14 mouse cellular contexts compared by ENCODE assay signal in the genomic region with DNA sequence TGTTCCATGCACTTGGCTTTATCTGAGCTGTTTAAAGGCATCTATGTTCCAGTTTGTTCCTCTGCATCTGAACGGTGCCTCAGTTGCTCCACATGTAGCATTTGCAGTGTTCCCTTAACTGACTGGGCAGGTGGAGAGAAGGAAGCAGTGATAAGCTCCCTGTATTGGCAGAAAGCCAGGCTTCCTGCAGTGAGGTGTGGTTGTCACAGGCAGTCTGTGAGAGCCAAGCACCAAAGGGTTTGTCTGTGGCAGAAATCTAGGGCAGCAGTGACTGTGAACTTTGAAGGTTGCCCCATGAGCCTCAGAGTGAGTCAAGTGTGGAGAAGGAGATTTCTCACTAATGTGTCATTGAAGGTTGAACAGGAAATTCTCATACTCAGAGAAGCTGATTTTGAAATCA. TPM values are rescaled to one million over a fixed set of nuclear protein-coding genes. Genes with fewer than 3 reads are reported as not detected.
A peak's percentile ranks its signal among the peaks of the same experiment; 100 is the strongest.
DNase-seq lines count a peak whose midpoint lies in the region; ATAC-seq and TF ChIP-seq lines count a peak whose summit lies in the region.
"Had no signal": no experiment of that assay in that cellular context is flagged by ENCODE, and none has a peak within 500 bp of the region (broad histone marks: within the 10 kb centered on the region; RNA-seq: fewer than 3 reads in every experiment).

No protein-coding gene starts in this region.

- no peak overlapping the region for H3K4me3 ChIP-seq in lung, embryonic 14.5 days (ENCODE audit: low read depth, low read length)
- H3K4me3 ChIP-seq: forebrain, embryonic 10.5 days; hindbrain, embryonic 13.5 days had no signal

- no peak for TF ChIP-seq CTCF in lung, embryonic 14.5 days (IDR thresholded peaks at IDR 0.05; ENCODE audit: low read depth)

- peak; percentile 52 to 69 for DNase-seq in adrenal gland, adult (ENCODE audit: inconsistent age in 2 of 2, low spot score in 1 of 2)
- no peak for DNase-seq in adrenal gland, postnatal 4 days (ENCODE audit: low spot score in 2 of 2)
- peak; percentile 3 for DNase-seq in lung, embryonic 14.5 days
- no peak for DNase-seq in lung, postnatal 4 days
- DNase-seq in adrenal gland, postnatal 10 days = peak; percentile 4
- no peak for DNase-seq in ovary, adult 18-20 months (ENCODE audit: low spot score)
- DNase-seq: cerebellum, postnatal 36 days; lung, postnatal 14 days had no signal

- WGBS in lung, embryonic 14.5 days = 56% methylated on average over 1 of the region's 1 CpGs

- no peaks in the 10 kb centered on the region for H3K27me3 ChIP-seq in lung, embryonic 14.5 days (ENCODE audit: insufficient read depth, low read length)
- H3K27me3 ChIP-seq: hindbrain, embryonic 13.5 days had no signal

- no peaks in the 10 kb centered on the region for H3K36me3 ChIP-seq in lung, embryonic 14.5 days (ENCODE audit: insufficient read depth)
- H3K36me3 ChIP-seq: forebrain, embryonic 10.5 days; hindbrain, embryonic 13.5 days had no signal

- ATAC-seq in lung, embryonic 14.5 days (ENCODE audit: insufficient read depth) = no peak
- ATAC-seq in neutrophil, adult 5-6 weeks (ENCODE audit: extremely low read depth, insufficient number of reproducible peaks, low FRiP score, poor library complexity, severe bottlenecking) = 0 out of 2 replicates have a peak, but pooled peaks have one; percentile 30
- no peak for ATAC-seq in inflammation-experienced regulatory T-cells, adult 6 months

- no peak overlapping the region for H3K9ac ChIP-seq in lung, embryonic 14.5 days
- H3K9ac ChIP-seq: hindbrain, embryonic 13.5 days had no signal

- no peak overlapping the region for H3K4me2 ChIP-seq in lung, embryonic 14.5 days
- H3K4me2 ChIP-seq: hindbrain, embryonic 13.5 days had no signal

- no peaks in the 10 kb centered on the region for H3K4me1 ChIP-seq in lung, embryonic 14.5 days (ENCODE audit: insufficient read depth)
- H3K4me1 ChIP-seq: forebrain, embryonic 10.5 days; hindbrain, embryonic 13.5 days had no signal

- no peaks in the 10 kb centered on the region for H3K9me3 ChIP-seq in lung, embryonic 14.5 days (ENCODE audit: low read depth, low read length)
- H3K9me3 ChIP-seq: forebrain, embryonic 10.5 days; hindbrain, embryonic 13.5 days had no signal

- no peak overlapping the region for H3K27ac ChIP-seq in lung, embryonic 14.5 days (ENCODE audit: low read depth)
- H3K27ac ChIP-seq: forebrain, embryonic 10.5 days; hindbrain, embryonic 13.5 days had no signal

RNA-seq across cellular contexts. Expression of gene Klrc1, which starts 1.6 kb away (rescaled TPM):
- total RNA-seq in adrenal gland, postnatal 4 days (2021) = under 1 TPM in 1 of 2 experiments, not detected in 1; 0.14 TPM
- 0.12 TPM in 1 of 2 replicates, not detected in the other for polyA plus RNA-seq in lung, embryonic 14.5 days (2014; fragmentation: Nextera tagmentation; extraction: Ambion mirVana)
- under 1 TPM in 1 of 2 experiments, not detected in 1; 0.48 TPM for total RNA-seq in adrenal gland, postnatal 10 days (2021)
- total RNA-seq in neutrophil, adult 5-6 weeks (2017) = 1.2 and 2.8 TPM in 2 replicates
- 1 to 10 TPM in 1 of 3 experiments, not detected in 2; 4.8 TPM for polyA plus RNA-seq in inflammation-experienced regulatory T-cells, adult 6 months (2017; shearing (Covaris generic))
- polyA plus RNA-seq: forebrain, embryonic 10.5 days; hindbrain, embryonic 13.5 days; neural tube, embryonic 11.5 days had no signal

RNA-seq across cellular contexts. Expression of gene Klrc2, which starts 19.9 kb away (rescaled TPM):
- total RNA-seq in adrenal gland, postnatal 4 days (2021) = not detected
- polyA plus RNA-seq in lung, embryonic 14.5 days (2014; fragmentation: Nextera tagmentation; extraction: Ambion mirVana) = not detected in 2 replicates
- total RNA-seq in adrenal gland, postnatal 10 days (2021) = not detected
- 2.1 and 3.3 TPM in 2 replicates for total RNA-seq in neutrophil, adult 5-6 weeks (2017)
- under 1 TPM in 1 of 3 experiments, not detected in 2; 0.39 TPM for polyA plus RNA-seq in inflammation-experienced regulatory T-cells, adult 6 months (2017; shearing (Covaris generic))
- total RNA-seq: granulocyte monocyte progenitor cell, adult 5-6 weeks had no signal
- polyA plus RNA-seq: forebrain, embryonic 10.5 days; hindbrain, embryonic 13.5 days; neural tube, embryonic 11.5 days had no signal

RNA-seq across cellular contexts. Expression of gene Klri1, which starts 36.6 kb away (rescaled TPM):
- not detected for total RNA-seq in adrenal gland, postnatal 4 days (2021)
- not detected in 2 replicates for polyA plus RNA-seq in lung, embryonic 14.5 days (2014; fragmentation: Nextera tagmentation; extraction: Ambion mirVana)
- under 1 TPM in 1 of 2 experiments, not detected in 1; 0.36 TPM for total RNA-seq in adrenal gland, postnatal 10 days (2021)
- total RNA-seq in neutrophil, adult 5-6 weeks (2017) = not detected in 2 replicates
- under 1 TPM in 1 of 3 experiments, not detected in 2; 0.73 TPM for polyA plus RNA-seq in inflammation-experienced regulatory T-cells, adult 6 months (2017; shearing (Covaris generic))
- total RNA-seq: granulocyte monocyte progenitor cell, adult 5-6 weeks had no signal
- polyA plus RNA-seq: forebrain, embryonic 10.5 days; hindbrain, embryonic 13.5 days; neural tube, embryonic 11.5 days had no signal

RNA-seq across cellular contexts. Expression of gene Klrc3, which starts 37.2 kb away (rescaled TPM):
- total RNA-seq in adrenal gland, postnatal 4 days (2021) = not detected
- polyA plus RNA-seq in lung, embryonic 14.5 days (2014; fragmentation: Nextera tagmentation; extraction: Ambion mirVana) = not detected in 2 replicates
- not detected for total RNA-seq in adrenal gland, postnatal 10 days (2021)
- total RNA-seq in neutrophil, adult 5-6 weeks (2017) = not detected in 2 replicates
- not detected for polyA plus RNA-seq in inflammation-experienced regulatory T-cells, adult 6 months (2017; shearing (Covaris generic))
- total RNA-seq: granulocyte monocyte progenitor cell, adult 5-6 weeks had no signal
- polyA plus RNA-seq: forebrain, embryonic 10.5 days; hindbrain, embryonic 13.5 days; neural tube, embryonic 11.5 days had no signal

RNA-seq across cellular contexts. Expression of gene Klrk1, which starts 56.7 kb away (rescaled TPM):
- under 1 TPM; 0.25 to 0.34 TPM for total RNA-seq in adrenal gland, postnatal 4 days (2021)
- polyA plus RNA-seq in lung, embryonic 14.5 days (2014; fragmentation: Nextera tagmentation; extraction: Ambion mirVana) = 0.15 TPM in 1 of 2 replicates, not detected in the other
- total RNA-seq in adrenal gland, postnatal 10 days (2021) = under 1 TPM; 0.21 to 0.30 TPM
- total RNA-seq in neutrophil, adult 5-6 weeks (2017) = 7.0 and 9.3 TPM in 2 replicates
- 1 to 10 TPM in 1 of 3 experiments, under 1 TPM in 1, not detected in 1; 0.71 to 3.1 TPM for polyA plus RNA-seq in inflammation-experienced regulatory T-cells, adult 6 months (2017; shearing (Covaris generic))

Comparison
In these comparisons a context has a peak if more than half of its experiments do, and no peak if none do; other contexts are left out.
1. DNase-seq: peak in adrenal gland, adult (2 of 2), lung, embryonic 14.5 days (single experiment) and adrenal gland, postnatal 10 days (single experiment); none in adrenal gland, postnatal 4 days (0 of 2), lung, postnatal 4 days (0 of 2) and ovary, adult 18-20 months (single experiment).